ENCODE assay signal across 9 mouse cellular contexts in the genomic region with DNA sequence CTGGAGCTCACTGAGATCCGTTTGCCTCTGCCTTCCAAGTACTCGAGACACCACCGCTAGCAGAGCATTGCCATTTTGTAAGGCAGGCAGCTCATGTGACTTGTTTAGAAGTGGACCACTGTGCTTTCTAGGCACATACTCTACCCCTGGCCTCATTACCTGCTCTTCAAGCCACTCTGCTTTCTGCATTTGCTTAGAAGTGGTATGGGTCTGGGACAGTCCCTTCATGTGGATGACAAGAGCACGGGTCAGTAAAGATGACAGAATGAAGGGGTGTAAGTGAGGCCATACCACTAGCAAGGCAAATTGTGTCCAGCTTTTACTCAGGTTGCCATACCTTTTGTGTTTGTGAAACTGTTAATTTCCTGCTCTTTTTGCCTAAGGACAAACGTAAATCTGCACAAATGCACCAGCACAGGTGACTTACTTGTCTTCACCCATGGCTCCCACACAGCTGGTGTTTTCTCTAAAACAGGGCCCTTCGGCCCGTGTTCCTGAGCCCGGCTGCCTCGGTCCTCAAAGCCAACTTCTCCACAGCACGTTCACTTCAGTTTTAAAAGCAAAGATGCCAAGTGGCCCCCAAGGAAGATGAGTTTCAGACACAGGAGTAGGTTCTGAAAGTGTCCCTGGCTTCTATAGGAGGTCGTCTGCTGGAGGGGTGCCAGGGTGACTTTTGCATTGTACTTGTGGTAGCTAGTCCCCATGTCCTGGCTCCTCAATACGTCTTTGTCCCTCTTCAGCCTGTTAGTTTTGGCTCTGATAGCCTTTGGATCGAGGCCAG. TPM values are rescaled to one million over a fixed set of nuclear protein-coding genes. Genes with fewer than 3 reads are reported as not detected.
DNase-seq lines count a peak whose midpoint lies in the region; ATAC-seq and TF ChIP-seq lines count a peak whose summit lies in the region.
"Had no signal": no experiment of that assay in that cellular context is flagged by ENCODE, and none has a peak within 500 bp of the region (broad histone marks: within the 10 kb centered on the region; RNA-seq: fewer than 3 reads in every experiment).

No protein-coding gene starts in this region.

- peaks cover 21% of the 10 kb centered on the region for H3K4me1 ChIP-seq in forebrain, embryonic 13.5 days
- H3K4me1 ChIP-seq in forebrain, embryonic 16.5 days (replicated peaks; ENCODE audit: control insufficient read depth, insufficient read depth, low read length), result peaks cover 19% of the 10 kb centered on the region
- H3K4me1 ChIP-seq in hindbrain, embryonic 16.5 days (ENCODE audit: control insufficient read depth, insufficient read depth, low read depth, low read length), result peaks cover 17% of the 10 kb centered on the region
- peaks cover 5% of the 10 kb centered on the region for H3K4me1 ChIP-seq in stomach, postnatal 0 days (replicated peaks; ENCODE audit: control insufficient read depth, insufficient read depth)

- H3K4me3 ChIP-seq in forebrain, embryonic 13.5 days, result no peak overlapping the region
- no peak overlapping the region for H3K4me3 ChIP-seq in forebrain, embryonic 16.5 days (replicated peaks; ENCODE audit: low read length)
- H3K4me3 ChIP-seq in hindbrain, embryonic 16.5 days (ENCODE audit: low read length), result no peak overlapping the region
- H3K4me3 ChIP-seq in stomach, postnatal 0 days (ENCODE audit: low read depth, low read length), result no peak overlapping the region

- no peaks in the 10 kb centered on the region for H3K27me3 ChIP-seq in forebrain, embryonic 13.5 days
- no peaks in the 10 kb centered on the region for H3K27me3 ChIP-seq in forebrain, embryonic 16.5 days (replicated peaks; ENCODE audit: control insufficient read depth, insufficient read depth, low read length)
- H3K27me3 ChIP-seq in hindbrain, embryonic 16.5 days (replicated peaks; ENCODE audit: control insufficient read depth, insufficient read depth, low read length), result no peaks in the 10 kb centered on the region
- H3K27me3 ChIP-seq in stomach, postnatal 0 days (ENCODE audit: control insufficient read depth, insufficient read depth, low read length), result no peaks in the 10 kb centered on the region

- no peak overlapping the region for H3K4me2 ChIP-seq in forebrain, embryonic 13.5 days
- H3K4me2 ChIP-seq in forebrain, embryonic 16.5 days (ENCODE audit: low read length), result no peak overlapping the region
- H3K4me2 ChIP-seq in hindbrain, embryonic 16.5 days (ENCODE audit: low read length), result no peak overlapping the region
- no peak overlapping the region for H3K4me2 ChIP-seq in stomach, postnatal 0 days (replicated peaks; ENCODE audit: low read depth)

- peaks cover under 1% of the 10 kb centered on the region; the same call in 1 of the 2 replicates for H3K9me3 ChIP-seq in forebrain, embryonic 13.5 days (replicated peaks)
- H3K9me3 ChIP-seq in forebrain, embryonic 16.5 days (ENCODE audit: control insufficient read depth, low read length), result no peaks in the 10 kb centered on the region
- no peaks in the 10 kb centered on the region for H3K9me3 ChIP-seq in hindbrain, embryonic 16.5 days (ENCODE audit: control insufficient read depth, low read length)
- H3K9me3 ChIP-seq in stomach, postnatal 0 days (ENCODE audit: control insufficient read depth, low read length), result no peaks in the 10 kb centered on the region

- TF ChIP-seq EP300 in stomach, postnatal 0 days (optimal IDR thresholded peaks at IDR 0.05), result no peak

- ATAC-seq in forebrain, embryonic 13.5 days, result no peak
- ATAC-seq in forebrain, embryonic 16.5 days, result no peak
- 0 out of 2 replicates have a peak, but pooled peaks have one; percentile 72 for ATAC-seq in hindbrain, embryonic 16.5 days
- ATAC-seq in stomach, postnatal 0 days (ENCODE audit: low FRiP score, low TSS enrichment), result no peak

- 75% methylated on average over 13 of the region's 13 CpGs for WGBS in forebrain, embryonic 13.5 days
- 69% methylated on average over 13 of the region's 13 CpGs for WGBS in forebrain, embryonic 16.5 days
- 56% methylated on average over 13 of the region's 13 CpGs for WGBS in hindbrain, embryonic 16.5 days
- WGBS in stomach, postnatal 0 days, result 64% methylated on average over 13 of the region's 13 CpGs

- no peak for TF ChIP-seq CTCF in stomach, postnatal 0 days (IDR thresholded peaks at IDR 0.05; ENCODE audit: low read depth)

- peak overlapping the region; percentile 8; the same call in 1 of the 2 replicates for H3K27ac ChIP-seq in forebrain, embryonic 13.5 days
- H3K27ac ChIP-seq in forebrain, embryonic 16.5 days (ENCODE audit: low read length), result no peak overlapping the region
- no peak overlapping the region for H3K27ac ChIP-seq in hindbrain, embryonic 16.5 days (ENCODE audit: low read depth, low read length)
- peak overlapping the region; percentile 61 for H3K27ac ChIP-seq in stomach, postnatal 0 days (replicated peaks)

- H3K36me3 ChIP-seq in forebrain, embryonic 13.5 days (ENCODE audit: poor library complexity, severe bottlenecking), result peaks cover 1% of the 10 kb centered on the region; the same call in 1 of the 2 replicates
- no peaks in the 10 kb centered on the region for H3K36me3 ChIP-seq in forebrain, embryonic 16.5 days (ENCODE audit: control insufficient read depth, insufficient read depth)
- no peaks in the 10 kb centered on the region for H3K36me3 ChIP-seq in hindbrain, embryonic 16.5 days (ENCODE audit: control insufficient read depth, insufficient read depth, low read length)
- H3K36me3 ChIP-seq in stomach, postnatal 0 days (ENCODE audit: control insufficient read depth, insufficient read depth, low read length), result no peaks in the 10 kb centered on the region

- DNase-seq in adrenal gland, adult (ENCODE audit: inconsistent age in 2 of 2, low spot score in 1 of 2), result peak; percentile 69 to 90
- peak; percentile 72 for DNase-seq in gastrocnemius, adult 18-20 months (ENCODE audit: low spot score)
- peak; percentile 51 to 70 for DNase-seq in layer of hippocampus, postnatal 14 days (ENCODE audit: low spot score in 2 of 2)
- peak; percentile 39 for DNase-seq in stomach, postnatal 0 days (ENCODE audit: low spot score)
- DNase-seq in natural killer cell, adult 2 months (ENCODE audit: low spot score in 2 of 2), result no peak

- no peak overlapping the region for H3K9ac ChIP-seq in forebrain, embryonic 13.5 days
- H3K9ac ChIP-seq in forebrain, embryonic 16.5 days (replicated peaks; ENCODE audit: low read depth, low read length), result no peak overlapping the region
- H3K9ac ChIP-seq in hindbrain, embryonic 16.5 days (ENCODE audit: low read depth, low read length), result no peak overlapping the region
- H3K9ac ChIP-seq in stomach, postnatal 0 days (ENCODE audit: low read length), result no peak overlapping the region

RNA-seq across cellular contexts. Expression of a gene that starts 37.1 kb away (rescaled TPM):
- polyA plus RNA-seq in forebrain, embryonic 13.5 days (2015; fragmentation: Nextera tagmentation; extraction: Ambion mirVana), result 14.0 and 15.0 TPM in 2 replicates
- polyA plus RNA-seq in forebrain, embryonic 16.5 days (2015; fragmentation: Nextera tagmentation; extraction: Ambion mirVana), result 18.0 and 18.1 TPM in 2 replicates
- total RNA-seq in gastrocnemius, adult 18-20 months (2021), result 10 to 100 TPM; 59.3 to 63.2 TPM
- 15.2 and 20.7 TPM in 2 replicates for polyA plus RNA-seq in hindbrain, embryonic 16.5 days (2015; fragmentation: Nextera tagmentation; extraction: Ambion mirVana)
- total RNA-seq in layer of hippocampus, postnatal 14 days (2021), result 10 to 100 TPM; 22.9 to 25.2 TPM
- polyA plus RNA-seq in stomach, postnatal 0 days (2015; fragmentation: Nextera tagmentation; extraction: Ambion mirVana), result 10.5 and 13.2 TPM in 2 replicates

RNA-seq across cellular contexts. Expression of a gene that starts 57.4 kb away (rescaled TPM):
- 0.25 and 0.31 TPM in 2 replicates for polyA plus RNA-seq in forebrain, embryonic 13.5 days (2015; fragmentation: Nextera tagmentation; extraction: Ambion mirVana)
- 0.24 and 0.43 TPM in 2 replicates for polyA plus RNA-seq in forebrain, embryonic 16.5 days (2015; fragmentation: Nextera tagmentation; extraction: Ambion mirVana)
- total RNA-seq in gastrocnemius, adult 18-20 months (2021), result not detected
- 0.60 and 0.74 TPM in 2 replicates for polyA plus RNA-seq in hindbrain, embryonic 16.5 days (2015; fragmentation: Nextera tagmentation; extraction: Ambion mirVana)
- total RNA-seq in layer of hippocampus, postnatal 14 days (2021), result 1 to 10 TPM; 1.1 to 1.5 TPM
- not detected in 2 replicates for polyA plus RNA-seq in stomach, postnatal 0 days (2015; fragmentation: Nextera tagmentation; extraction: Ambion mirVana)

RNA-seq across cellular contexts. Expression of a gene that starts 57.6 kb away (rescaled TPM):
- not detected in 2 replicates for polyA plus RNA-seq in forebrain, embryonic 13.5 days (2015; fragmentation: Nextera tagmentation; extraction: Ambion mirVana)
- not detected in 2 replicates for polyA plus RNA-seq in forebrain, embryonic 16.5 days (2015; fragmentation: Nextera tagmentation; extraction: Ambion mirVana)
- total RNA-seq in gastrocnemius, adult 18-20 months (2021), result not detected
- not detected in 2 replicates for polyA plus RNA-seq in hindbrain, embryonic 16.5 days (2015; fragmentation: Nextera tagmentation; extraction: Ambion mirVana)
- total RNA-seq in layer of hippocampus, postnatal 14 days (2021), result not detected
- polyA plus RNA-seq in stomach, postnatal 0 days (2015; fragmentation: Nextera tagmentation; extraction: Ambion mirVana), result not detected in 2 replicates
- total RNA-seq: left cerebral cortex, postnatal 14 days had no signal

Comparison
In these comparisons a context has a peak if more than half of its experiments do, and no peak if none do; other contexts are left out.
1. H3K27ac ChIP-seq: peak in forebrain, embryonic 13.5 days (single experiment) and stomach, postnatal 0 days (single experiment); none in forebrain, embryonic 16.5 days (single experiment) and hindbrain, embryonic 16.5 days (single experiment).
2. DNase-seq: peak in adrenal gland, adult (2 of 2), gastrocnemius, adult 18-20 months (single experiment), layer of hippocampus, postnatal 14 days (2 of 2) and stomach, postnatal 0 days (single experiment); none in natural killer cell, adult 2 months (0 of 2).